Mouse (Mus musculus) liver, adult 10 weeks (tissue): ENCODE measurements around the gene Cdc25b. TPM values are rescaled to one million over a fixed set of nuclear protein-coding genes. Genes with fewer than 3 reads are reported as not detected.

ENCODE experiments used
- polyA plus RNA-seq: library from polyadenylated mRNA; stranded (reverse); fragments of 350-450 nt; fragmentation: Illumina TruSeq; extraction: RNeasy Lipid Tissue Mini Kit (QIAGEN cat#74804); gene quantifications from one replicate; pipeline ENCODE4 v1.2.3, GENCODE M21; 2014; ENCODE audit warnings: low read depth, low replicate concordance

The Cdc25b gene
- 0.13 TPM for polyA plus RNA-seq

DNA sequence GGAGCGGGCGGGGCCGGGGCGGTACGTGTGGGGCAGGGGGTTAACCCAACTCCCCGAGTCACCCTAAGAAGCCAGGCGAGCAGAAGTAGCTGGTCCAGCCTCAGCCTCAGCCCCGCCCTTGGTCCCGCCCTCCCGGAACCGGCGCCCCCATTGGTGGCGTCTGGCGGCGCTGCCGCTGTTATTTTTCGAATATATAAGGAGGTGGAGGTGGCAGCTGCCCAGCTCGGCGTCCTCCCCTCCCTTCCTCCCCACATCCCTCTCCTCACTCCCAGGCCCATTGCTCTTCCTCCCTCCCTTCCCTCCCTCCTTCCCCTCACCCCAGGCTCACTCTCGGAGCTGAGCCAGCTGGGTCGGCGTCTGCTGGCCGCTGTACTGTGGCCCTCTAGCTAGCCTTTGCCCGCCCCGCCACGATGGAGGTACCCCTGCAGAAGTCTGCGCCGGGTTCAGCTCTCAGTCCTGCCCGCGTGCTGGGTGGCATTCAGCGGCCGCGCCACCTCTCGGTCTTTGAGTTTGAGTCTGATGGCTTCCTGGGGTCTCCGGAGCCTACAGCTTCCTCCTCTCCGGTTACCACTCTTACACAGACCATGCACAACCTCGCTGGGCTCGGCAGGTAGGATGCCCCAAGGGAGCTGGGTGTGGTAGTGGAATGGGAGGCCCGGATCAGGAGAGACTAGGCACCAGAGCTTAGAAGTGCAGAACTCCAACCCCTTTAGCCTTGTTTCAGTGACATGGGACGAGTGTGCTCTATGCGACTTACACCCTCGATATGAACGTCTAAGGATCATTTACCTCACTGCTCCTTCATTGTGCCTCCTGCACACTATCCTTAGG, at the start of gene Cdc25b, which contains the start of gene Spef1:
Gene Cdc25b (plus strand): TSS at position 179 of the 831 bp plus-strand sequence.
Gene Spef1 (minus strand): TSS at position 512 of the 831 bp plus-strand sequence.

DNA sequence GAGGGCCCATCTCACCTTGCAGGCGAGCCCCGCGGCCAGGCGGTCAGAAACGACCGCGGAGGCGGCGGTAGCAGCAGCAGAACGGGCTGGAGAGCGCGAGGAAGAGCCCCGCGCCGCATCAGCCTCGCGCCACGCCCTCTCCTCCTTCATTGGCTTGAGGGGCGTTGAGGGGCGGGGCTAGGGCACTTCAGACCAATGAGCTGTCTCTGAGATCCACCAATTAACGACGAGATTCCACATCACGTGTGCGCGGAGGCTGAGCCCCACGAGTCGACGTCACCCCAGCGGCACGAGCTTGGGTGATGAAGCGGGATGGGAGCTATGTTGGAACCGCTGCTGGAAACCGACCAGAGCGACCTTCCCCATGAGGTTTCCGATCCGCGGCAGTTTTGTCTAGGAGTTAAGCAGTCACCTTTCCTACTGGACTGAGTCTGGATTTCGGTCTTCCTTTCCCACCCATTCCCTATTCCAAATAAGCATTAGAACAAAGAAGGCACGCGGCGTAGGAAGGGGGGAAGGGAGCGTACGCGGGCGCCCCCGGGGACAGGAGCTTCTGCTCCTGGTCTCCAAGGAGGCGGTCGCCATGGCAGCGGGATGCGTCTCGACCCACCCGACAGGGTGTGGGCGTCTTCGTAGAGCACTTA, 26.7 kb upstream of the Cdc25b start, which contains the start of gene 1700037H04Rik:
Gene 1700037H04Rik (minus strand): TSS at position 144 of the 644 bp plus-strand sequence.

DNA sequence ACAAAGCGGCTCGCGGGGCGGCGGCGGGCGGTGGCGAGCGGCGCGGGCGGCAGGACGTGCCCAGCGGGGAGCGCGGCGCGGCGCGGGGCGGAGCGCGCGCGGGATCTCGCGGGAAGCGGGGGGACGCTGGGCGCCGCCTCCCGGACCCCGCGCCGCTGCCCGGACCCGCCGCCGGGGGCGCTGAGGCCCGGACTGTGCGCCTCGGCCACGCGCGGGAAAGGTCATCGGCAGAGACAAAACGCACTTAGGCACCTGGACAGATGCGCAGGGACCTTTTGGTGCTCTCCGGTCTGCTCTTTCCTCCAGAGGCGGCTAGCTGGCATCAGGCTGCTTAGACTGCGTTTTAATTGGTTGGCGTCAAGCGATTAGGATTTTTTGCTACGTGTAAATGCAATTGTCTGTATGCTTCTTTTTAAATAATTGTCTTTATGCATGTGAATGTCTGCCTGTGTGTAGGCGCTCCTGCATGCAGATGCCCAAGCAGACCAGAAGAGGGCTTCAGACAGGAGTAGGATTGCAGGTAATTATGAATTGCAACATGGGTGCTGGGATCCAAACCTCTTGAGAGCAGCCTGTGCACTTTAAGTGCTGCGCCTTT, 6.7 kb upstream of the Cdc25b start, which contains the start of gene Cenpb:
Gene Cenpb (minus strand): TSS at position 78 of the 598 bp plus-strand sequence.

DNA sequence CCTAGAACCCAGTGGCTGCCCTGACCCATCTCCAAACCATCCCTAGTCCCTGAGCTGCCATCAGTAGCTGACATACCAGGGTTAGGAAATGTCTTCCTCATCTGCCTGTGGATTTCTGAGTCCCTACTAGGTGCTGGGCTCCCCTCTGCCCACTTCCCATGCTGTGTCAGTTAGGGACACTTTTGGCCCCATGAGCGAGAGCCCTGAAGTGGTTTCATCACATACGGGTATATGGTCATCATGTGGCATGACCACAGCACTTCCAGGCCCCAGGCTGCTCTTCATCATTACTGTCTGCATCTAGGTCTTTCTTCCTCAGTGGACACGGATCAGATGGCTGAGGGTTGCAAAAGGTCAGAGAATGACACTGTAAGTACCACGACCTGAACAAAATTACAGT, 20.0 kb downstream of the Cdc25b start, which contains the start of gene Ap5s1:
Gene Ap5s1 (plus strand): TSS at position 301 of the 400 bp plus-strand sequence.

DNA sequence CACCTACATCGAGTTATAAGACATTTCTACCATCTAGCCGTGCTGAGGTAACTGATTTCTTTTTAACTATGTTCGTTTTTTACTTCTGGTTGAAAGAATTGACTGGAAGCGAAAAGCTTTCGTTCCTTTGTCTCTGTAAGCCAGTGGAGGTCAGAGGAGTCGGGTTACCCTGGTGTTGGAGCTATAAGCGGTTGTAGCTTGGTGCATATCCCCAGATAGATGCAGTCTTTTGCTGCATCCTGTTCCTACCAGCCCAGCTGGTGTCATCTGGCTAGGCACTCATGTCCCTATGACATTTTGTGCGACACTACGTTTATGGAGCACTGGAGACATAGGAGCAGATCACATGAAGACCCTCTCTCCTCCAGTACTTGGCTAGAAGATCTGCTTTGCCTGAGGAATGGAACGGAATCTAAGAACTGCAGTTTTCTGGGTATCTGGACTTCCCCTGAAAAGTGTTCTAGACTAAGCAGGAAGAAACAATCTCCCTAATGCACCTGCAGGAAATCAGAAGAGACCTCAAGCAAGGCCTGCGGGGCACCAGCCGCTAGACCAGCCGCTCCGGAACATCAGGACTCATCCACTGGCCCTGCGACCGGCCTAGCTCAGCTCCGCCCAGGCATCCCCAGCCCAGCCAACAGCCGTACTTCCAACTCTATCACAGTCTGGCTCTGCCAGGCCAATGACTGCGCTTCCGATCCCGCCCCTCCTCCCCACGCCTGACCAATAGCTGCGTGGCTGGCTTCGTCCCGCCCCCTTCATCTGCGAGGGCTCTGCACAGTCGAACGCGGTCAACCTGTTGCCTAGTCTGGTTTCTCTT, 46.8 kb downstream of the Cdc25b start, which contains the start of gene Mavs:
Gene Mavs (plus strand): TSS at position 757 of the 820 bp plus-strand sequence.

Other genes starting within 250 kb of the Cdc25b start
- gene Gfra4, start 143.9 kb upstream of the Cdc25b start, polyA plus RNA-seq: not detected
- gene Adam33, start 123.1 kb upstream of the Cdc25b start, polyA plus RNA-seq: 0.45 TPM
- 0.69 TPM for gene Siglec1, start 100.2 kb upstream of the Cdc25b start, polyA plus RNA-seq
- gene Hspa12b, start 59.7 kb upstream of the Cdc25b start, polyA plus RNA-seq: 0.34 TPM
- gene Gm11037, start 53.5 kb upstream of the Cdc25b start, polyA plus RNA-seq: not detected
- gene 1700037H04Rik, start 26.9 kb upstream of the Cdc25b start, polyA plus RNA-seq: 0.56 TPM
- 6.0 TPM for gene Cenpb, start 6.9 kb upstream of the Cdc25b start, polyA plus RNA-seq
- 0.45 TPM for gene Spef1, start 333 bp downstream of the Cdc25b start, polyA plus RNA-seq
- gene Ap5s1, start 20.1 kb downstream of the Cdc25b start, polyA plus RNA-seq: 3.0 TPM
- 14.8 TPM for gene Mavs, start 47.1 kb downstream of the Cdc25b start, polyA plus RNA-seq
- gene Pank2, start 75.5 kb downstream of the Cdc25b start, polyA plus RNA-seq: 21.2 TPM
- 4.7 TPM for gene Rnf24, start 165.9 kb downstream of the Cdc25b start, polyA plus RNA-seq